Mouse (Mus musculus): ENCODE measurements at regions not wholly inside any gene's neighbourhood (a gene's known extent, or its start where the extent isn't known, plus 50 kb on each side); places are given as distances from the start of the nearest gene placed in this dataset.

GRCm38 (mm10) chr17:45834518-45835071 lies 101.0 kb upstream of the 1600014C23Rik start:
- TF ChIP-seq CTCF (IDR thresholded peaks at IDR 0.05) (no peak), POLR2A (IDR thresholded peaks at IDR 0.05; ENCODE audit: insufficient read depth, low read depth, low read length) (no peak), EP300 (IDR thresholded peaks at IDR 0.05; ENCODE audit: insufficient read depth, low read depth, low read length) (no peak)
